Mouse (Mus musculus) CH12.LX (cell line): ENCODE data around the gene Lrp11. TPM values are rescaled to one million over a fixed set of nuclear protein-coding genes. Genes with fewer than 3 reads are reported as not detected.
A peak's percentile ranks its signal among the peaks of the same experiment; 100 is the strongest.

Experiments used
- DNase-seq: peaks from one replicate; pipeline ENCODE4 v3.0.0-alpha.2; 2013; ENCODE audit errors: extremely low read depth
- H3K27ac ChIP-seq: 2 replicates; pipeline ENCODE4 v1.5.1; 2012; ENCODE audit warnings: low read depth, mild to moderate bottlenecking, control low read depth, moderate library complexity; ENCODE audit not compliant: insufficient read depth
- H3K27me3 ChIP-seq: replicated peaks from 2 replicates; pipeline ENCODE3; 2012; ENCODE audit warnings: inconsistent platforms
- H3K36me3 ChIP-seq, 2 experiments: replicated peaks in 1 of 2; 2 replicates each; pipeline versions ENCODE3 to v1.6.1; 2012; ENCODE audit warnings: inconsistent platforms in 1 of 2, low read length in 1 of 2, mild to moderate bottlenecking in 1 of 2, mixed read lengths in 1 of 2, moderate library complexity in 1 of 2; ENCODE audit not compliant: control insufficient read depth in 1 of 2, insufficient read depth in 1 of 2
- H3K4me1 ChIP-seq, 2 experiments: 2 replicates each; pipeline ENCODE4 v1.6.1; 2012; ENCODE audit warnings: inconsistent platforms in 1 of 2, moderate library complexity in 1 of 2; ENCODE audit not compliant: insufficient read depth in 2 of 2, control insufficient read depth in 1 of 2
- H3K4me2 ChIP-seq: 2 replicates; pipeline ENCODE4 v1.6.1; 2012; ENCODE audit warnings: low read depth, mild to moderate bottlenecking, control low read depth; ENCODE audit not compliant: poor library complexity, insufficient read depth, severe bottlenecking
- H3K4me3 ChIP-seq, 3 experiments: fragments of 150-350 bp in 1 of 3; sonication (generic) in 1 of 3; replicated peaks in 1 of 3; 2 replicates each; pipeline versions ENCODE3 to v1.5.1; 2011 to 2012; ENCODE audit warnings: low read depth in 2 of 3, low read length in 2 of 3, mild to moderate bottlenecking in 2 of 3, moderate library complexity in 2 of 3, control low read depth in 1 of 3, improper control_type of control experiment in 1 of 3, inconsistent platforms in 1 of 3, mixed read lengths in 1 of 3; ENCODE audit not compliant: poor library complexity in 1 of 3
- H3K79me2 ChIP-seq: replicated peaks from 2 replicates; pipeline ENCODE4 v1.6.1; 2012; ENCODE audit warnings: mild to moderate bottlenecking, moderate library complexity; ENCODE audit not compliant: control insufficient read depth, poor library complexity, insufficient read depth, severe bottlenecking; ENCODE audit errors: extremely low read depth
- H3K9ac ChIP-seq: 2 replicates; pipeline ENCODE4 v1.6.1; 2012; ENCODE audit warnings: low read depth, mild to moderate bottlenecking, control low read depth, moderate library complexity; ENCODE audit not compliant: insufficient read depth
- H3K9me3 ChIP-seq: replicated peaks from 2 replicates; pipeline ENCODE3; 2012; ENCODE audit warnings: low read length, inconsistent platforms, mixed read lengths
- CTCF ChIP-seq, 2 experiments: IDR thresholded peaks in 1 of 2; conservative IDR thresholded peaks in 1 of 2; 2 replicates each; pipeline ENCODE4 v1.5.1; 2011 to 2012; ENCODE audit warnings: low read depth in 2 of 2, low read length in 2 of 2, improper control_type of control experiment in 1 of 2, inconsistent platforms in 1 of 2, mild to moderate bottlenecking in 1 of 2, moderate library complexity in 1 of 2
- HCFC1 ChIP-seq: IDR thresholded peaks from 2 replicates; pipeline ENCODE4 v1.6.1; 2012; ENCODE audit warnings: low read depth, mild to moderate bottlenecking, inconsistent platforms, low read length, improper control_type of control experiment
- IRF4 ChIP-seq: IDR thresholded peaks from 2 replicates; pipeline ENCODE4 v1.6.1; 2014; ENCODE audit warnings: low read depth, mild to moderate bottlenecking, inconsistent platforms, low read length, improper control_type of control experiment
- MXI1 ChIP-seq: IDR thresholded peaks from 2 replicates; pipeline ENCODE4 v1.6.1; 2011; ENCODE audit warnings: mild to moderate bottlenecking, low read depth, low read length, improper control_type of control experiment
- MYC ChIP-seq: IDR thresholded peaks from 2 replicates; pipeline ENCODE4 v1.6.1; 2011; ENCODE audit warnings: low read depth, mild to moderate bottlenecking, improper control_type of control experiment, low read length
- RAD21 ChIP-seq: IDR thresholded peaks from 2 replicates; pipeline ENCODE4 v1.6.1; 2011; ENCODE audit warnings: low read depth, mild to moderate bottlenecking, low read length, improper control_type of control experiment, moderate library complexity
- RCOR1 ChIP-seq: conservative IDR thresholded peaks from 2 replicates; pipeline ENCODE4 v1.6.1; 2012; ENCODE audit warnings: low read depth, mild to moderate bottlenecking, inconsistent platforms, low read length, improper control_type of control experiment
- SMC3 ChIP-seq: IDR thresholded peaks from 2 replicates; pipeline ENCODE4 v1.6.1; 2011; ENCODE audit warnings: low read depth, low read length, improper control_type of control experiment
- dilution Hi-C: fragments of 300-500 bp; cut with MboI; formaldehyde crosslinking; loops from 2 replicates; pipeline ENCODE4 v1.14.3; 2020; ENCODE audit warnings: low sequenced_read_pairs; ENCODE audit not compliant: extremely low pct_unique_long_range_greater_than_20kb, extremely low pct_ligation_motif_present
- in situ Hi-C: fragments of 300-500 bp; cut with MboI; formaldehyde crosslinking; loops from 3 replicates; pipeline ENCODE4 v1.14.3; 2019; ENCODE audit warnings: low sequenced_read_pairs, low pct_ligation_motif_present, low pct_unique_long_range_greater_than_20kb, mixed read lengths
- polyA plus RNA-seq: library from polyadenylated mRNA; unstranded; fragments of >175 nt; gene quantifications from 2 replicates; pipeline ENCODE4 v1.2.1, GENCODE M21; 2012; ENCODE audit warnings: low read depth; ENCODE audit not compliant: insufficient read length
- total RNA-seq, 2 experiments: library from RNA; depleted of rRNA; stranded (reverse); fragments of 300-350 nt in 1 of 2; fragments of >200 nt in 1 of 2; gene quantifications; 2 replicates each; pipeline ENCODE4 v1.2.3; 2012 to 2014

Lrp11 gene
- total and polyA plus RNA-seq, 3 experiments, result 4.7 to 6.0 (median 4.9) TPM

GRCm38 (mm10) chr10:7673673-7674072 lies 84.1 kb downstream of the Lrp11 start:
- H3K4me2 ChIP-seq, result no peak overlapping the region
- H3K9ac ChIP-seq, result no peak overlapping the region
- no peak overlapping the region for H3K4me3 ChIP-seq
- TF ChIP-seq CTCF (conservative IDR thresholded peaks at IDR 0.05 in 1 of 2, IDR thresholded peaks at IDR 0.05 in 1 of 2; ENCODE audit: low read depth in 2 of 2, low read length in 2 of 2) (peak; percentile 62 to 65), MXI1 (no peak), HCFC1 (no peak), RCOR1 (no peak), SMC3 (peak; percentile 12; the same call in 1 of the 2 replicates), RAD21 (peak; percentile 31), MYC (0 out of 2 replicates have a peak, but pooled peaks have one; percentile 25), IRF4 (no peak)
- peaks cover 3% of the 10 kb centered on the region for H3K9me3 ChIP-seq
- dilution Hi-C loops, result no loop called here
- peaks cover 44 to 86% of the 10 kb centered on the region in 2 experiments for H3K36me3 ChIP-seq
- H3K27me3 ChIP-seq, result no peaks in the 10 kb centered on the region
- in situ Hi-C loops, result no loop called here
- H3K79me2 ChIP-seq, result peaks cover 28% of the 10 kb centered on the region
- H3K27ac ChIP-seq, result no peak overlapping the region
- peak; percentile 59 for DNase-seq
- peaks cover 0 to 6% of the 10 kb centered on the region in 2 experiments; a peak in 2 of 4 replicates for H3K4me1 ChIP-seq

Other genes starting within 250 kb of the Lrp11 start
- 70.1 and 78.3 TPM in 2 replicates for gene Ulbp1, start 116.2 kb upstream of the Lrp11 start, total RNA-seq (2012; rRNA removed)
- gene Ulbp1, start 116.2 kb upstream of the Lrp11 start, total RNA-seq (2014; rRNA removed), result 141 and 159 TPM in 2 replicates
- gene Ulbp1, start 116.2 kb upstream of the Lrp11 start, polyA plus RNA-seq, result 87.3 and 92.9 TPM in 2 replicates
- gene Nup43, start 77.7 kb downstream of the Lrp11 start, total RNA-seq (2012; rRNA removed), result 47.9 and 53.8 TPM in 2 replicates
- gene Nup43, start 77.7 kb downstream of the Lrp11 start, total RNA-seq (2014; rRNA removed), result 117 and 138 TPM in 2 replicates
- 66.7 and 73.5 TPM in 2 replicates for gene Nup43, start 77.7 kb downstream of the Lrp11 start, polyA plus RNA-seq
- 44.4 and 53.7 TPM in 2 replicates for gene Pcmt1, start 91.3 kb downstream of the Lrp11 start, total RNA-seq (2012; rRNA removed)
- gene Pcmt1, start 91.3 kb downstream of the Lrp11 start, total RNA-seq (2014; rRNA removed), result 62.2 and 64.5 TPM in 2 replicates
- gene Pcmt1, start 91.3 kb downstream of the Lrp11 start, polyA plus RNA-seq, result 56.5 and 58.2 TPM in 2 replicates
- 8.5 and 9.2 TPM in 2 replicates for gene Lats1, start 91.4 kb downstream of the Lrp11 start, total RNA-seq (2012; rRNA removed)
- 12.4 and 13.4 TPM in 2 replicates for gene Lats1, start 91.4 kb downstream of the Lrp11 start, total RNA-seq (2014; rRNA removed)
- 11.6 and 12.3 TPM in 2 replicates for gene Lats1, start 91.4 kb downstream of the Lrp11 start, polyA plus RNA-seq
- 36.2 and 37.3 TPM in 2 replicates for gene Katna1, start 136.2 kb downstream of the Lrp11 start, total RNA-seq (2012; rRNA removed)
- gene Katna1, start 136.2 kb downstream of the Lrp11 start, total RNA-seq (2014; rRNA removed), result 58.5 and 64.2 TPM in 2 replicates
- 45.6 and 47.4 TPM in 2 replicates for gene Katna1, start 136.2 kb downstream of the Lrp11 start, polyA plus RNA-seq
- 11.7 and 12.7 TPM in 2 replicates for gene Ginm1, start 203.0 kb downstream of the Lrp11 start, total RNA-seq (2012; rRNA removed)
- 33.9 and 38.2 TPM in 2 replicates for gene Ginm1, start 203.0 kb downstream of the Lrp11 start, total RNA-seq (2014; rRNA removed)
- gene Ginm1, start 203.0 kb downstream of the Lrp11 start, polyA plus RNA-seq, result 22.5 and 27.3 TPM in 2 replicates
- gene Ppil4, start 203.1 kb downstream of the Lrp11 start, total RNA-seq (2012; rRNA removed), result 26.4 and 30.9 TPM in 2 replicates
- 41.5 and 51.1 TPM in 2 replicates for gene Ppil4, start 203.1 kb downstream of the Lrp11 start, total RNA-seq (2014; rRNA removed)
- gene Ppil4, start 203.1 kb downstream of the Lrp11 start, polyA plus RNA-seq, result 43.6 and 45.9 TPM in 2 replicates
- gene Zc3h12d, start 242.7 kb downstream of the Lrp11 start, total RNA-seq (2012; rRNA removed), result 13.4 and 16.3 TPM in 2 replicates
- 10.7 and 11.8 TPM in 2 replicates for gene Zc3h12d, start 242.7 kb downstream of the Lrp11 start, total RNA-seq (2014; rRNA removed)
- gene Zc3h12d, start 242.7 kb downstream of the Lrp11 start, polyA plus RNA-seq, result 22.5 and 28.0 TPM in 2 replicates